Mouse (Mus musculus): ENCODE results near the gene Sbf2. TPM values are rescaled to one million over a fixed set of nuclear protein-coding genes. Genes with fewer than 3 reads are reported as not detected.
A peak's percentile ranks its signal among the peaks of the same experiment; 100 is the strongest.
"Not testable (repeated sequence)": the region's sequence is repeated elsewhere in the genome, so short reads cannot be mapped to it uniquely, and the experiment has no call there.

Gene Sbf2
- total RNA-seq, 2 experiments from 2014 or later: 47.4 to 54.3 TPM

DNA sequence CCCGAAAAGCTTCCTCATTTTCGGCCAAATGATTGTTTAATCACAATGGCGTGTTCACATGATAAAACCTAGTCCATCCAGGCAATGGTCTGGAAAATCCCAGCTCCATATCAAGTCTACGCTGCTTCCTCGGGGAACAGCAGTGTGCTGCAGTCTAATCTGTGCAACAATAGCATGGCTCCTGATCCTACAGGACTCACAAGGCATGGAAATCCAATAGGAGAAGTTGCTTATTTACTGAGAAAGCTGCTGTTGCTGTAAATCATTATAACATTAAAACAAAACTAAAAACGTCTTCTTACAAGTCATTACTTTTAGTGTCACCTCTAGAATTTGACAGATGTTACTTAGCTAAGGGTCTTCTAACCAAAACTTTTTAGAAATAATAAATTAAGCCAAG, 143.7 kb downstream of the Sbf2 start:
- intact Hi-C loops (cut with DNase I): no loop called here
- DNase-seq: no peak

DNA sequence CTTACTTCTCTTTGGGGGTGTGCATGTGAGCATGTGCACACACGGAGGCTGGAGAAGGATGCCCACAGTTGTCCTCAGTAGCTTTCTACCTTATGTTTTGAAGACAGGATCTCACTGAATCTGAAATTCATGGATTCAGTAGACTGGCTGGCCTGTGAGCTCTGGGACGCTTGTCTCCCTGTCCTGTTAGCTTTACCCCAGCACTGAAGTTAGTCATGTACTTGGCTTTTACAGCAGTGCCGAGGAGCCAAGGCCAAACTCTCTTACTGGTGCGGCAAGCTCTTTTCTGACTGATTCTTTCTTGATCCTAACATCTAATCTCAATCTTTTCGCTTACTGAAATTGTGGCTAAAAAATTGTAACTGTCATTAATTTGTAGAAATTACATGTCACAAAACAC, 151.3 kb downstream of the Sbf2 start:
- intact Hi-C loops (cut with DNase I): no loop called here

DNA sequence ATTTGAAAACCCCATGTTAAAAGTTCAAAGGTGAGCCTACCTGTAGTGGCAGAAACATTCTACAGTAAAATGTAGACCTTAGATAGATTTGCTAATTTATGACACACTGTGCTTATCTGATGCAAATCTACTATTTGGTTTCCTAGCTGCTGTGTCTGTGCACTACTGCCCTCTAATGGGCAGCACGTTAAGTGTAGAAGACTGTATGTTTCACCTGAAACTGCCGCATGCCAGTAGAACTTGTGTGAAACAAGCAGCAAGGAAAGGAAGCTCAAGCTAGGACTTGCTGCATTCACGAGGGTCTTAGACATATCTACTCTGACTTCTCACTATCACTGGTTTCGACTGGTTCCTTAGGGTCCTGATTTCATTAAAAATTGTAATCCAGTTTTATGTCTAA, 182.4 kb downstream of the Sbf2 start:
- intact Hi-C loops (cut with DNase I): loop anchor here (2.0 to 5.0 kb wide), 2 partner anchors 50 to 196 kb away; no protein-coding TSS in a partner anchor
- DNase-seq: peak; percentile 58 to 61

More for the DNA sequence above, 151.3 kb downstream of the Sbf2 start:
- DNase-seq: no peak

DNA sequence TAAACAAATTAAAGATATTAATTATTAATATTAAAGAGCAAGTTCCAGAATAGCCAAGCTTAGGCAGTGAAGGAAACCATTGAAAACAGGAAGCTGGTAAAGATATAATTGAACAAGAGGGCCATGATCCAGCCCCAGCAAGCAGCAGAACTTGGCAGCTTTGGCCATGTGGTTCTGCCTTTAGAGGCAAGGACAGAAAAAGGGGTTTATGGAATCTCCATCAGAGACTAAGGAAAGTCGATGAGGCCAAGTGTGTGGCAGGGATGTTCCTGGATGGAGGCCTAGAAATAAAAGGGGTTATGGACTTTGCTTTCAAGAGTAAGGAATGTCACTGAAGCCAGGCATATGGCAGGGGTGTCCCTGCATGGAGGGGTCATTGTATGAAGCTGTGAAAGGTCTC, 198.4 kb downstream of the Sbf2 start:
- intact Hi-C loops (cut with DNase I): no loop called here
- DNase-seq: peak in 1 of 2 experiments; percentile 5

DNA sequence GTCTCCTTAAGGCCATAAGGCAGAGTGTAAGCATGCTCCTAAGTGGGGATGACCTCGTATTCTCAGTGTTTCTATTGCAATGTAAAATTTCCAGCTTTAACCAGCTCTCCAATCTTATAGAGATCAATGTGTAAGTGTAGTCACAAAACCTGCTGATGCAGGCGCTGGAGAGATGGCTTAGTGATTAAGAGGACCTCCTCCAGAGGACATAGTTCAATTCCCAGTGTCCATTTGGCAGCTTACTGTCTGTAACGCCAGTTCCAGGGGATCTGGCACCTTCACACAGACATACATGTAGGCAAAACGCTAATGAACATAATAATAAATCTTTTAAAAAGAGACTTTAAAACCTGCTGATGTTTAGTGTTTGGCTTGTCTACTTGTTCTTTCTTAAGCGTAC, 200.4 kb downstream of the Sbf2 start:
- intact Hi-C loops (cut with DNase I): no loop called here
- no peak for DNase-seq

DNA sequence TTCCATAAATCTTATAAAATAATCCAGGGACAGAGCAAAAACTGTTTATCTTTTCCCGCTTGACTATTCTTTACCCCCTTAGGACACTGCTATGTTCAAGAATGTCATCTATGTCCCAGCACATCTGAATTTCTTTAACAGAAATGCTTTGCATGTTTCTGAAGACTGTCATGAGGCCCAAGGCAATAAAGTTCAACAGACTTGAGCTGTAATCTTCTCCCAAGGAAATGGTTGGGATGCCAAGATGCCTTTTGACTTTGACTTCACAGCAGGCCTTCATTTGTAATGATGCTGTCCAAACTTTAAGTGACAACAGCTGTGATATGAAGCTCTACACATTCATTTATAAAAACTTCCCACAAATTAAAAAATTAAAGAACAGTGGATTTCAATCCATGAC, 212.6 kb downstream of the Sbf2 start:
- intact Hi-C loops (cut with DNase I): no loop called here
- DNase-seq: no peak

DNA sequence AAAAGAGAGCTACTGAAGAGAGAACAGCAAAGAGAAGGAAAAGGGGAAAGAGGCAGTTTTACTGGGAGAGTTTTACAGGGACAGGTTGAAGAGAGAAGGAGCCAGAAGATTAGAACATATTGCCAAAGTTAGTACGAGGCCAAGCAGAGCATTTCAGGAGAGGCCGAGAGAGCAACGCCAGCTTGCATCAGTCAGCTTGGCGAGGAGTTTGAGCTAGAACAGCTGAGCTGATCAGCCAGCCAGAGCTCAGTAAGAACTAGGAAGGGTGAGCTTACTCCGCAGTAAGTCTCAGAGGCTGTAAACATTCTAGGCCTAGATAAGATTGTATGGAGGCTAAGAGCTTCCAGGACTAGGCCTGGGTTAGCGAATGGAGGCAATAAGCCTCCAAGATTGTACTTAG, 222.1 kb downstream of the Sbf2 start:
- peak; percentile 52 to 61 for DNase-seq
- intact Hi-C loops (cut with DNase I): no loop called here

DNA sequence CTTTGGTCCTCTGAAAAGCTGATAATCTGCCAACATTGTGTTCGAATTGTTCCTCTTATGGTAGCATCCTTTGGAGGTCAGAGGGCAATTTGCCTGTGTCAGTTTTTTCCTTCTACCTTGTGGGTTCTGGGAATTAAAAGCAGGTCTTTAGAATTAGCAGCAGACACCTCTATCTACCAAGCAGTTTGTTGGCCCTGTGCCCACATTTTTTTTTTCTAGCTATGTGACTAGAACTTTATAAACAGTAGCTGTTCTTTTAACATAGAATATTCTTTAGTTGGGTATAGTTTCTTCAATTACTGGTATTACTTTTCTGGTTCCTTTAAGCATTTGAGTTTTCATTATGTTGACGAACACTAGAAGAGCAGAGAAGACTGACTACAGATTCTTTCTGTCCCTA, 223.1 kb downstream of the Sbf2 start:
- intact Hi-C loops (cut with DNase I): no loop called here
- peak in 1 of 2 experiments; percentile 21 for DNase-seq

DNA sequence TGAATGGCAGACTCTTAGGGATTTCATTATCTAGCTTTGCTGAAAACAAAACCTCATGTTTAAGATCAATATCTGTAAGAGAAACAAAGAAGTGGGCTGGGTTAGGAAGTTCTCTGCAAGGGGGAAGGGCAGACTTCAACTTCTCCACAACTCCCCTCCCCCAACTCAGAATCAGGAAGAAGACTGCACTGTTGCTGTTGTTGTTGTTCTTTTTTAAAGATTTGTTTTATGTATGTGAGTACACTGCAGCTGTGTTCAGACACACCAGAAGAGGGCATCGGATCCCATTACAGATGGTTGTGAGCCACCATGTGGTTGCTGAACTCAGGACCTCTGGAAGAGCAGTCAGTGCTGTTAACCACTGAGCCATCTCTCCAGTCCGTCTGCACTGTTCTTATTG, 225.8 kb downstream of the Sbf2 start:
- DNase-seq; intact Hi-C loops (cut with DNase I): not testable (repeated sequence)

DNA sequence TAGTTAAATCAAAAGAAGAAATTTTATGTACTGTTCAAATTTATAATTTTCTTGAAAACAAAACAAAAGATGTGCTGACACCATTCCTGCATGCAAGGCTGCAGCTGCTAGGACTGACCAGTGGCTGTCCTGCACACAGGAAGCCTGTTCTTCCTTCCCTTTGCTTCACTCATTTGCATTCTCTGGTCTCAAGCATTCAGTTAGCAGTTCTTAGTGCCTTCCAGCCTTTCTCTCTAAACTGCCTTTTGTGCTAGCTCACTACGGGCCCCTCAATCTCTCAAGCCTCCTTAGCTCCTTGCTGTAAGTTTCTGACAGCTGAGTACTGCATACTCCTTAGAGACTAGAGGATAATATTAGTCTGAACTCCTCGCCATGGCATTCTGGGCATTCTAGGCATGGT, 227.2 kb downstream of the Sbf2 start:
- no peak for DNase-seq

DNA sequence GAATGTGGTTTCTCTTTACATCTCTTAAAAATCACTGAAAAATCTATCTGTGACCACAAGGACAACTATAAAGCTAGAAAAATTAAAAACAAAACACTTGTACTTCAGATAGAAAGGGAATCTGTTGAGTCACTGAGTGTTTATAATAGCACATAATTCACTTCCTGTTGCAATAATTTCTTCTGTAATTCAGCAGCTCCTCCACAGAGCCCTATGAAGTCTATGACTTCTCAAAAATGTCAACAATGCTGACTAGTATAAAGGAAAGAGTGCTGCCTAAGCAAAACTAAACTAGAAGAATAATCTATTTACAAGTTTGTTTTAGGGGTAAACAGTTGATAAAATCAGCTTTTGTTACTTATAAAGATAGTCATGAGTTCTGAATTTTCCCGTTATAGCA, 229.2 kb downstream of the Sbf2 start:
- intact Hi-C loops (cut with DNase I): no loop called here

More for the DNA sequence above, 227.2 kb downstream of the Sbf2 start:
- intact Hi-C loops (cut with DNase I): no loop called here

DNA sequence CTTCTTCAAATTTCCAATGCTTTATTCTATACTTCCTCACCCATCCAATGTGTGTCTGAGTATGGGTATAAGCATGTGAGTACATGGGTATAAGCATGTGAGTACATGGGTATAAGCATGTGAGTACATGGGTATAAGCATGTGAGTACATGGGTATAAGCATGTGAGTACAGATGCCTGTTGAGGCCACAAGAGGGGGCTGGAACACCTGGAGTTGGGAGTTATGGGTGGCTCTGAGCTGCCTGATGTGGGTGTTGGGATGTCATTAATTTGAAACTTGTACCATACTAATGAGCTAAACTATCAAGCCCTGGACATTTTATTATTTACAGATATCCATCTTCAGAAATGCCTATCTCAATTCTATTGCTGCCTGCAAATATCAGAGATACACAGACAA, 230.4 kb downstream of the Sbf2 start:
- DNase-seq: no peak
- intact Hi-C loops (cut with DNase I): loop anchor here (5.0 kb wide), 1 partner anchor 48 kb away; no protein-coding TSS in a partner anchor

More for the DNA sequence above, 229.2 kb downstream of the Sbf2 start:
- DNase-seq: no peak

DNA sequence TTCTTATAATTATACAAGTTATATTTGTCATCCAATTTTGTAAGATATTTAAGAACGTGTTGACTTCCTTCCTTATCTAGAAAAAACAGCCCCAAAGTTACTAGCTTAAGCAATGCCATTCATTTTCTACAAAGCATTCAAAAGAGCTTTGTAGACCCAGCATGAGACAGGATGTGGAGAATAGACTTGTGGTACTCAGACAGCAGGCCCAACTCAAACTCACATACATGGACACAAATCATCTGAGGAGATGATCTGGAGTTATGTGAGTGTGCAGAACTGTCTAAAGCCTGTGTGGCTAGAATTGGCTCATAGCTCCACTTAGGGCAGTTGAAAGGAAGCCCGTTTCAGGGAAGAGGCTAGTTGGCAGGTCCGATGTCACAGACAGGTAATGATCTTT, 233.1 kb downstream of the Sbf2 start:
- intact Hi-C loops (cut with DNase I): loop anchor here (5.0 kb wide), 1 partner anchor 51 kb away; no protein-coding TSS in a partner anchor
- DNase-seq: no peak

DNA sequence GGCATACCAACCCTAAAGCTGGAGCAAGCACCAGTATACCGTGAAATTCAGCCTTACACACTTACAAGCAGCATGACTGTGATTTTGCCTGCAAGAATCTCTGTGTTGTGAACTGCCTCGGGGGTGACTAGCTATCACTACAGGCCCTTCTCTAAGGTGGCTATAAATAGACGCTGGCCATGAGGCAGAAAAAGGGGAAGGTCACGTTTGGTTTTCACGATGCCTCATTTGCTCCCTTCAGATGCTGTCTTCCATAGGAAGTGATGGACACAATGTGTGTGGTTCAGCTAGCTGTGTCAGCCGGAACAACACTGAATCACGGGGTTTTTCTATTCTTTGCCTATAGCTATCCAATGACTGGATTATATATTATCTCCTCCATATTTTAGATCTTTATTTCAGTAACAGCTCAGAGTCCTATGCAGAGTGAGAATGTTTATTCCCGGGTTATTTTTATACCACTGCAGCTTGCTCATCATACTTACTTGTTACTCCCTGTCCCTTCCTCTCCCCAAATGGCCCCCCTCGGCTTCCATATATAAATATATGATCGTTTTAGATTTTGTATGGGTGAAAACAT, 235.3 kb downstream of the Sbf2 start:
- peak in 1 of 2 experiments; percentile 16 for DNase-seq
- intact Hi-C loops (cut with DNase I): no loop called here

DNA sequence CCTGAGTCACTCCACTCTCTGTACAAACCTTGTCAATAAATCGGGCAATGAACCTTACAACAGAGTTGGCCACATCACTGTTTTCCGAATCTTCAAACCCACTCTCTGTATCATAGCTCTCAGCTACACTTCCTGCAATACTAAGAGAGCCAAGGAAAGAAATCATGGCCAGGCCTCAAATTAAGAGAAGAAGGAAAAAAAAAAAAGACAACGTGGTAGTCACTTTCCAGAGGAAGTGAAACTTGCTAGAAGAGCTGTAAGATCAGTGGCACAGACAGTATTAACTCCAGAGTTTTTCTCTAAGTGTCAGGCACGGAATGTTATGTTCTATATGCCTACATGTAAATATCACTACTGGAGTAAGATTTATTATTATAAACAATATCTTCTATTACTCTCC, 242.2 kb downstream of the Sbf2 start:
- no peak for DNase-seq
- intact Hi-C loops (cut with DNase I): no loop called here

DNA sequence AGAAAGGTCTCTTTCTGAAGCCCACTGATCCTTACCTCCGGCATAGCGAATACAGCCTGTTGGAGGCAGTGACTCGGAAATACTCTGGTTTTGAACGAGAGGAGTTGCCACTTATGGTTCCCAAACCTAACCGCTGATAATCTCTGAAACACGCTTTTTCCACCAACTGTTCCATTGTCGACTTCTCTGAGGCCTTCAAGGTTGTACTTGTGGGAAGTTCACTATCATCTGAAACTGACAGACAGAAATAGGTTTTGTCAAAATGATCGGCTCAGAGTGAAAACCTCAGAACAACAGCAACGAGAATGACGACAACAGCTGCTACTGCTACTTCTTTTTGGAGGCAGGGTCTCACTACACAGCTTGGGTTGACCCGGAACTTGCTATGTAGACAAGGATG, 252.7 kb downstream of the Sbf2 start:
- intact Hi-C loops (cut with DNase I): no loop called here
- DNase-seq: no peak

DNA sequence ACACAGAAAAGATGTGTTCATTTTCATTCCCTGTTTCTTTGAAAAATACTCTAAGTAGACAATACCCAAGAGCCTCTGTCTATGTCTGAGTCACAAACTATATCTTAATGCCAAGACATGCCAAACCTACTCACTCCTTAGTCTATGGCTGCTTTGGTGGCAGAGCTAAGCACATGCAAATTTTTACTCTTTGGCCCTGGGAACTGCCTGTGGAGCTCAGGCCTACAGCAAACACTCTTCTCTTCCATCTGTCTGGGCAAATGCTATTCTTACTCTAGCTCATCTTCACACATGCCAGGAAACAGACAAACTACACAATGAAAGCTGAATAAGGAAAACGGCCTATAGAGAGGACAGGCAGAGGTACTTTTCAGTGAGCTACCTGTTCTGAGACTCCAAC, 253.2 kb downstream of the Sbf2 start:
- DNase-seq: no peak
- intact Hi-C loops (cut with DNase I): no loop called here

DNA sequence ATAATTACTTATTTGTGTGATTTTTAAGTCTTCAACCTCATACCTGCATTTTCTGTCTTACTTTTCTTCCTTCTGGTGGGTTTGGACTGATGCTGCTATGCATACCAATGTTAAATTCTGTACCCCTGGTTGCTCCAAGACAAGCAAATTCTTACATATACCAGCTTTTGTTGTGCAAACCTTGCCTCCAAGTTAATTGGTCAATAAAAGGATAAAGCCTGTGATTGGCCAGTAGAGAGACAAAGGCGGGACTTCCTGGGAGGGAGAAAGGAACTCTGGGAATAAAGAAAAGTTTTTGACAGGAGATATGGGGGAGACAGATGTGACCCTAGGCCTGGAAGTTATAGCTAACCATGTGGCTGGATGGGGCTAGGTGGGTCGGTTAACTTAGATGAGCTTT, 255.3 kb downstream of the Sbf2 start:
- DNase-seq: no peak

DNA sequence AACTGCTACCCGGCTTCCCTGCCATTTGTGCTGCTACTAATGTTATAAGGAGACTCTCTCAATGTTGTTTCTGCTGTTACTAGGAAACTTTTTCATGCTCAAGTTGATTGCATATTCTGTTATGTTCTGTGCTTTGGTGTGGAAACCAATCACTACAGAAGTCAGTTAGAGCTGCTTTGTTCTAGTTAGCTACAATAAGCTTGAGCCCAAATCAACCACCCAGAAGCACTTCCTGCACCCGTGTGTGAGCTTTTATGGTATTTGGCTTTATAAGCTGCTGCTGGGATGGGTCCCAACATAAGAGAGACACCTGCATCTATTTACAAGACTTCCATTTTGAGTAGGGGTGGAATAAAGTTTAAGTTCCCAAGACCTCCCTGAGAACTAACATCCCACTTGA, 260.8 kb downstream of the Sbf2 start:
- no peak for DNase-seq
- intact Hi-C loops (cut with DNase I): no loop called here

More for the DNA sequence above, 255.3 kb downstream of the Sbf2 start:
- intact Hi-C loops (cut with DNase I): no loop called here

DNA sequence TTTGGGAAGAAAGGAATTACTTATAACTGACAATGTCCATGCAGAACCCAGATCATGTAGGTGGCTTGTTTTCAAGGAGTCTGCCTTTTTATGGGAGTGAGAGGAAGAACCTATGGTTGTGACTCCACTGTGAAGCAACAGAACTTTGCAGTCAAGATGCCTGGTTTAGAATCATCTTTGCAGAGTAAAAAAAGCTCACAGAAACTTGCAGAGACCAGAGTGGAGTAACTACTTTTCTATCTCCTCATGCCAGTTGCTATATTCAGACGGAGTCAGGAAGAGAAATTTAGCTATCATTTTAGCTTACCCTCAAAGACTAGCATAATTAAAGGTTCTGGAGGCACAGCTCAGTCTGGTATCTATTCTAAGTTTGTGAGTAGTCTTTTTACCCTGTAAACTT, 267.5 kb downstream of the Sbf2 start:
- intact Hi-C loops (cut with DNase I): no loop called here
- DNase-seq: no peak

DNA sequence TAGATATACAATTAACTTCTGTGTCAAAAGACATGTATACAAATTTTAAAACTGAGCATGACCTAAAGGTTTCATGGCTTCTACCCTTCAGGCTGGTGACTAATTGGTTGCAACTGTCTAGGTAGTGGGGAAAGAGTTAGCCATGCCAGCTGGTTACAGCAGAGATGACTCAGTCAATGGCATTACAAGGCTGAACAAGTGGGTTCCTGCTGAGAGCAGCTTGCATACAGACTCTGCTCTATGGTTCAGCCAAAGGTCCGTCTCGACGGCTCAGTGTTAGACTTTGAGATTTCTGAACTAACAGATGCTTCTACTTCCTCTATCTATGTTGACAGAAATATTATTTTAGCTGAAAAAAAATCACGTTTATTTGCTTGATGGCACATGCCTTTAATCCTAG, 277.1 kb downstream of the Sbf2 start:
- no peak for DNase-seq
- intact Hi-C loops (cut with DNase I): no loop called here

DNA sequence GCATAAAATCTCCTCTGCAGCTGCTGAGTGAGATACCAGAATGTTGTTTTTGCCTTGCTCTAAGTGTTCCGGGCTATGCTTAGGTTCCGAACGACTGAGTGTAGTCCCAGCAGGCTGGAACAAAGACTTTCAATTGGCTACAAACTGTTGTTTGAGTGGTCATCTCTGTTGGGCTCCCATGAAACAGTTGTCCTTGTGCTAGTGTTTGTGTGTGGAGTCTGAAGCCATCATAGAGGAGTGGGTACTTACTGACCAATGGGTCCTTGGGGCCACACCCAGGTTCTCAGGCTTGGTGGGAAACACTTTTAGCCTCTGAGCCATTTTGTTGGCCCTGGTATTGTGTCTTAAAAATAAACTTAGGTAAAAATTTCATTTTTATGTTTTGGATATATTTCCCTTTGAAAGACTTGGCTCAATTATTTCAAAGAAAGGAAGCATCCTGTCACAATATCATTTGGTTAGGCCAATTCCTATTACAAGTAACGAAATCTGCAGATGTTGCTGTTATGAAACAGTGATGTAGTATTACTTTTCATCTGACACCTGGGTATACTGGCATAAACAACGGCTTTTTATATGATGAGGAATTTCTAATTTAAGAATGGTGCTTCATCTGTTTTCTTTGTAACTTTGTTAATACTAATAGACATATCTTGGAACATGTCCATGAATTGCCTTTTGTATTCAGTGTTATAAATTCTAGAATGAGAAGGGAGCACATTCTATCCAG, 289.2 kb downstream of the Sbf2 start:
- no peak for DNase-seq
- intact Hi-C loops (cut with DNase I): loop anchor here (5.0 kb wide), 1 partner anchor 38 kb away; no protein-coding TSS in a partner anchor
